Mouse (Mus musculus) embryo, embryonic 10.5 days (tissue): ENCODE measurements around the gene Lcn10.
"Not testable (repeated sequence)": the region's sequence is repeated elsewhere in the genome, so short reads cannot be mapped to it uniquely, and the experiment has no call there.

ENCODE experiments used
- DNase-seq: peaks from one replicate; pipeline ENCODE4 v3.0.0-alpha.2; 2015; ENCODE audit warnings: low spot score

Gene Lcn10

GRCm38 (mm10) chr2:25682426-25682825 is at the start of gene Lcn10:
Lcn10 (plus strand) TSS chr2:25682726.
- DNase-seq = no peak

GRCm38 (mm10) chr2:25633616-25634015 is 48.9 kb upstream of the Lcn10 start:
- no peak for DNase-seq

GRCm38 (mm10) chr2:25634046-25634445 is 48.5 kb upstream of the Lcn10 start:
- DNase-seq = peak; percentile 17

- DNase-seq = peak; percentile 76
These were observed 42.6 kb upstream of the Lcn10 start for GRCm38 (mm10) chr2:25639890-25640289.

- no peak for DNase-seq
These were observed 29.6 kb upstream of the Lcn10 start, which contains the start of gene Lcn8 for GRCm38 (mm10) chr2:25652902-25653301. Lcn8 (plus strand) TSS chr2:25653120.

- DNase-seq = peak; percentile 3
These were observed 28.0 kb upstream of the Lcn10 start for GRCm38 (mm10) chr2:25654502-25654901.

- no peak for DNase-seq
These were observed 25.8 kb upstream of the Lcn10 start for GRCm38 (mm10) chr2:25656691-25657090.

GRCm38 (mm10) chr2:25657246-25657645 is 25.3 kb upstream of the Lcn10 start:
- DNase-seq = no peak

- no peak for DNase-seq
These were observed 24.9 kb upstream of the Lcn10 start, which contains the start of gene Lcn5 for GRCm38 (mm10) chr2:25657652-25658051. Lcn5 (plus strand) TSS chr2:25657952.

- DNase-seq = no peak
These were observed 22.2 kb upstream of the Lcn10 start for GRCm38 (mm10) chr2:25660279-25660678.

GRCm38 (mm10) chr2:25661245-25661970 is 21.1 kb upstream of the Lcn10 start:
- no peak for DNase-seq

- peak; percentile 68 for DNase-seq
These were observed 19.0 kb upstream of the Lcn10 start for GRCm38 (mm10) chr2:25663511-25663910.

- no peak for DNase-seq
These were observed 18.4 kb upstream of the Lcn10 start for GRCm38 (mm10) chr2:25664125-25664524.

GRCm38 (mm10) chr2:25666516-25666915 is 16.0 kb upstream of the Lcn10 start:
- no peak for DNase-seq

GRCm38 (mm10) chr2:25676486-25676885 is 6.0 kb upstream of the Lcn10 start, which contains the start of gene Lcn6:
Lcn6 (plus strand) TSS chr2:25676786.
- DNase-seq = no peak

GRCm38 (mm10) chr2:25679559-25679958 is 3.0 kb upstream of the Lcn10 start:
- no peak for DNase-seq

- DNase-seq = no peak
These were observed 4.4 kb downstream of the Lcn10 start for GRCm38 (mm10) chr2:25686941-25687340.

GRCm38 (mm10) chr2:25694605-25695004 is 12.1 kb downstream of the Lcn10 start:
- peak; percentile 82 for DNase-seq

GRCm38 (mm10) chr2:25696951-25697350 is 14.4 kb downstream of the Lcn10 start:
- DNase-seq = no peak

GRCm38 (mm10) chr2:25698696-25699095 is 16.2 kb downstream of the Lcn10 start:
- DNase-seq = no peak

- DNase-seq = not testable (repeated sequence)
These were observed 17.2 kb downstream of the Lcn10 start, which contains the start of gene Obp2a for GRCm38 (mm10) chr2:25699743-25700142. Obp2a (plus strand) TSS chr2:25700043.

GRCm38 (mm10) chr2:25701001-25701400 is 18.5 kb downstream of the Lcn10 start:
- DNase-seq = no peak

- DNase-seq = no peak
These were observed 21.2 kb downstream of the Lcn10 start for GRCm38 (mm10) chr2:25703706-25704105.
